Mouse (Mus musculus) frontal cortex, postnatal 10 days (tissue): Measurements from ENCODE around the gene Sox30.
"Not testable (repeated sequence)": the region's sequence is repeated elsewhere in the genome, so short reads cannot be mapped to it uniquely, and the experiment has no call there.

Experiments
- DNase-seq, 2 experiments: peaks; one replicate each; pipeline ENCODE4 v3.0.0; 2022; ENCODE audit warnings: low spot score in 2 of 2, mixed read lengths in 1 of 2

The Sox30 gene

DNA sequence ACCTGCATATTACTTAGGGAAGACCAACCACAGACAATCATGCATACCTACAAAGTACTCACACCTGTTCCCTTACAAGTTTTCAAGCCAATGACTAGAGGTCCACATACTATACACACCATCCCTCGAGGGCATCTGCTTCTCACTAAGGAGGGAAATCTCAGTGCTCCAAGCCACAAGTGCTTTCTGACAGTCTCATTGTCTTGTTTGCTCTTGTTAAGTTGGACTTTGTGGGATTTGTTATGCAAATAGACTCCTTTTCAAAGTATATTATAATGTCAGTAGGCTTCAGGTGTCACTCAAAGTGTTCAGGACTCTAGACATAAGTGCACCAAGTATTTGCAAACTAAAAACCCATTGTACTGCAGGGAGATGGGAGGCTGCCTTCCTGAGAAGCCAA is 40.1 kb downstream of the Sox30 start:
- DNase-seq = no peak

DNA sequence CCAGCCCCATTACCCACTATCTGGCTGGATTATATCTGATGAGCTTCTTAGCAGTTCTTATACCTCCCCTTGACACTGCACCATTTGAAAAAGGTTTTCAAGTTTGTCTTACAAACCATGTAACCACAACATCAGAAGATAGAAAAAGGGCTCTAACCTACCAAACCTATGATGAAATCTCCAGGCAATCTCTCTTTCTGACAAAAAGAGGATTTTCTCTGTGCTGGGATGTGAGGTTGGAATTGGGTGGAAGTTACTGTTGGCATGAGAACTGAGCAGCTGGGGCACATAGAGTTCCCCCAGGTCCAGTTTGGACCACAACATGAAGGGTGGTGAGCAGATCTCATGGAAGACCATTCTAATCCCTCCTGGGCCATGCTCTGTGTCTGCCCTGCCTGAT is 41.7 kb downstream of the Sox30 start:
- no peak for DNase-seq

DNA sequence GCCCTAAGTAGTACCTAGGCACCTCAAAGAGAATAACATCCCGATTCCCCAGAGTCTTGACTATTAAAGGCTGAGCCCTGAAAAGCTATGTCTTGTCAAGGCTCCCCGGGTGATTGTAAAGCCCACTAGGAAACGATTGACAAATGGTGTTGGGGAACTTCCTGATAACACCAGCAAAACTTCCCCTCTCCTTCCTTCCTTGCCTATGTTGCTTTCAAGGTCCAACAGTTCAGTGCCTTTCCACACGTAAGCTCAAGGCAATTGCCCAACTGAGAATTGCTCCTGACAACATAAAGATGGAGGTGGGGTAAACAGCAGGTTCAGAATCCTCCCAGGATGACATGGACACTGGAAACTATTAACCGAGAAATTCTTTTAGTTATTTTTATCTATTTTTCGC is 42.9 kb downstream of the Sox30 start:
- DNase-seq = no peak

DNA sequence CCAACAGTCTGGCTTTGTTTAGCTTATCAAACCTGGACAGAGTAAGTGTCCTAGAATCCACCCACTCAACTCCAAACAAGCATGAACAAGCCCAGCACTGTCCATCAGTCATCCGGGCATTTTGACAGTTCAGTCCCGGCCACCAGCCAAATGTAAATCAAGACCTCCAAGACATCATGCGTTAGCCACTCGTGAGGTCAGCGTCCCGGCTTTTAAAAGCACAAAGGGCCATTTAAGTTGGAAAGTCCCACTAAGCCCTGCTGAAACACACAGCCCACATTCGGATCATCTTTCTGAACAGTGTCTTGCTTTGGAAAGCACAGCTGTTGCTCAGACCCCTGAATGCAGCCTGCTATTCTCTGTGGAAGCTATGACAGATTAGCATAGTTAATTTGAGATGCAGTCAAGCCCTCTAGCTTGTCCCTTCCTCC is 45.9 kb downstream of the Sox30 start:
- no peak for DNase-seq

DNA sequence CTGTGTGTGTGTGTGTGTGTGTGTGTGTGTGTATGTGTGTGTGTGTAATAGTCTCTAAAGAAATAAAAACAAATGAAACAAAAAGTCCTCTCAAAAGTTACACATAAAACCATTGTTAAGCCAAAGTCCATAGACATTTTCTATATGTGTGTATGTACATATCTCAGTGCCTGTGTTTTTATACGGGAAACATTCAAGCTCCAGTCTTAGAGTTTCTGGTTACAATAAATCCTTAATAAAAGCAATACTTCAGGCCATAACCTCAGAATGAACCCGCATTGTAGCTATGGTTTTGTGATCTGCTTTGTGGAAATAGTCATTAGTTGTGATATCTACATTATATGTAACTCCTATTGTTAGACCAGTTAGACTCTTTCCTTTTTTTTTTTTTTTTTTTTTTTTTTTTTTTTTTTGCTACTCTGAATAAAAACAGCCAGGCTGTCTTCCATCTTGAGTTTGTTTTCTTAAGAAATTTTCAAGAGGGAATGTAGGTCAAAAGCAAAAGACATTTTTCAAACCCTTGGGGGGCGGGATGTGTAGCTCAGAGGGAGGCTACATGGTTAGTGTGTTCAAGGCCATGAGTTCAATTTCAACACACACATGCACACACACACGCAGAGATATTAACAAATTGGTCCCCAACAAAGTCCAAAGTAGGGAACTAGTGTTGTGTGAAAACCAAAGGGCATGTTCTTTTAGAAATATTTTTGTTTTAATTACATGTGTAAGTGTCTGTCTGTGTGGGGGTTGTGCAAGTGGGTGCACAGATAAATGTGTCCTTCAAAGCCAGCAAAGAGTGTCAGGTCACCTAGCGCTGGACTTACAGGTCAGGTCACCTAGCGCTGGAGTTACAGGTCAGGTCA is 48.1 kb downstream of the Sox30 start:
- DNase-seq = no peak

DNA sequence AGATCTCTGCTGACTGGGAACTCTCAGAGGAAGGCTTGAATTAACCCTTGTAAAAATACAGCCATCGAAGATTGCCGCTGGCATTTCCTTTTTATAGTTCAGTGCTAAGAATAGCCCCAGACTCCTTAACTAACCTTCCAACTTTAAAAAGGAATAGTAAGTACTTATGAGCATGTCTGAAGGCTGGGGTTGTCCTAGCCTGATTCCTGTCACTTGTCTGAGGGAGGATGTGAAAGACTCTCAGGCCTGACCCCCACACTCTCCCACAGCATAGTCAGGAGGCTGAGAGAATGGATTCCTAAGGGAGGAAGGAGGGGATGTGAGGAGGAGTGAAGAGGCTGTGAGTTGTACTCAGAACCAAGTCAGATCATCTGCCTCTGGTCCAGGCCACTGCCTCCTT is 49.4 kb downstream of the Sox30 start:
- DNase-seq = no peak

DNA sequence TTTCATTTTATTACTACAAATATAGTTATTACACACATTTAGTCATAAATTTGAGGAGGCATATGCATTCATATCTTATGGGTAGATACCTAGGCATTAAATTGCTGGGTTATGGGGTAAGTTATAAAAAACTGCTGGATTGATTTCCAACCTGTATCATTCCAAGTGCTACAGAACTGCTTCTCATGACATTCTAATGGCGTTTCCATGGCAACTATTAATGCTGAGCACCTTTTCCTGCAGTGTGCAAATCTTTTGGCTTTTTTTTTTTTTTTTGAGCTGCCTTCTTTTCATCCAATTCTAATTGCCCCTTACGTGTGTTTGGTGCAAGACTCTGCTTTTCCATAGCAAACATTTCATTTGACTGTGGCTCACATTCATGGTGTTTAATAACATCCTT is 49.9 kb downstream of the Sox30 start:
- no peak for DNase-seq

DNA sequence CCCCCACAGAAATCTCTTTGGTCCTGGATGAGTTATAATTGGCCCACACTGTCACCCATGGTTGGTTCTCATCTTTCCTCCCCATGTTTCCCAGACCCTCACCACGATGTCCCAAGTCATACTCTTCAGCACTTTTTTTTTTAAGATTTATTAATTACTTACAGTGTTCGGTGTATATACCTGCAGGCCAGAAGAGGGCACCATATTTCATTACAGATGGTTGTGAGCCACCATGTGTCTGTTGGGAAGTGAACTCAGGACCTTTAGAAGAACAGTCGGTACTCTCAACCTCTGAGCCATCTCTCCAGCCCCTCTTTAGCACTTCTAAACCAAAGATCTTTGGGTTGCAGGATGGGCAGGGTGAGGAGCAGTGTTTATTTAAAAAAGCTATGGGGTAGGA is 51.4 kb downstream of the Sox30 start:
- no peak for DNase-seq

DNA sequence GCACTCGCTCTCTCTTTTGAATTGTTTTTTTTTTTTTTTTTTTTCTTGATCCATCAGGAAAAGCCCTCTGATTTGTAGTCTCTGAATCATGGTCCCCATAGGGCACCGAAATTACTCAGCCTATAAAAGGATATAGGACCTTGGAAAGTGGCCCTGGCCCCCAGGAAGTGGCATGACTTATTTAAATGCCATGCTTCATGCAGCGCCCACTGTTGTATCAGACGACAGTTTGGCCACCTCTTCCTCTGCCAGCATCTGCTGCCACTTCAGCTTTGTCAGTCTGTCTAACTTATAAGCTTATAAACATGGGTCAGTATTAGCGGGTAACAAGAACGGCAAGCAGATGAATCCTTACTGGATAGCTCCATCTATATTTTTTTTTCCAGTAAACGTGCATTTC is 52.8 kb downstream of the Sox30 start:
- DNase-seq = no peak

DNA sequence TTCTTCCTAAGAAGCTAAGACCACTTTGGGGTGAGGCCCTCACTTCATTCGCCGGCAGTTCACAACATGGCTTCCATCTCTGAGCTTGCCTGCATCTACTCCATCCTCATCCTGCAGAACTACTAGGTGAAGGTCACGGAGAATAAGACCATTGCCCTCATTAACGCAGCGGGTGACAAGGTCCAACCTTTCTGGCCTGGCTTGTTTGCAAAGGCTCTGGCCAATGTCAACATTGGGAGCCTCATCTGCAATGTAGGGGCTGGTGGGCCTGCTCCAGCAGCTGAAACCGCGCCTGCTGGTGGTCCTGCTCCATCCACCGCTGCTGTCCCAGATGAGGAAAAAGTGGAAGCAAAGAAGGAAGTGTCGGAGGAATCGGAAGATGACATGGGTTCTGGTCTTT is 56.3 kb downstream of the Sox30 start:
- DNase-seq = no peak

DNA sequence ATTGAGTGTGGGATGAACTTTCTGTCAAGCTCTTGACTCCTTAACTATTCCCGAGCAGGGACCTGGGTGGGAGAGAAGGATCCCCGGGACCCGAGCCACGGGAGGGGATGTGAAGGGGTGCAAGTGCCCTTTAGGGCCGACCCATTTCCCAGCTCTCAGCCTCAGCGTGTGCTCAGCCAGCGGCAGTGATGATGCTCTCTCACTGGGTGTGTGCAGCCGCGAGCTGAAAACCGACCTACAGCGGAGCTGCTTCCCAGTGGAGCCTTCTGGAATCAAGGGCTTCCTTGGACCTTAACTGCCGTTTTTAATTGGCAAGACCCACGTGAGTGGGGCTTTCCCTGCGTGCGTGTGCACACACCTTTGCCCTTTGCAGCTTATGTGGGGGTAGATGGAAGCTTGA is 58.8 kb downstream of the Sox30 start:
- no peak for DNase-seq

DNA sequence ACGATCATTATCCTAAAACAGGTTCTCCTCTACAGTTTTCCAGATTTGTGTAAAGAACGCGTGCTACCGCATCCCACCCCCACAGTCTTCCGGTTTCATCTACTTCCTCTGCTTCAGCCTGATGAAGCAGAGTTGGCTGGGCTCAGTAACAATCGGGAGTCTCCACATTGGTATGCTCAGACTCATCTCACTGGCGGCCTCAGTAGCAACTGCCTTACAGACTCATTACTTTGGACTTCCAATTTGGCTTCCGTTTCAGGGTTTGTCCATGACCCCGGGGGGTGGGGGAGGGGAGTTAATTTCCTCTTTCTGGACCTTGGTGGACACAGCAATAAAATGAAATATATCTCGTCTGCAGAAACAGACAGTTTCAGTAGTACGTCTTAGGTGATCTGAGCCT is 59.2 kb downstream of the Sox30 start:
- DNase-seq = no peak

DNA sequence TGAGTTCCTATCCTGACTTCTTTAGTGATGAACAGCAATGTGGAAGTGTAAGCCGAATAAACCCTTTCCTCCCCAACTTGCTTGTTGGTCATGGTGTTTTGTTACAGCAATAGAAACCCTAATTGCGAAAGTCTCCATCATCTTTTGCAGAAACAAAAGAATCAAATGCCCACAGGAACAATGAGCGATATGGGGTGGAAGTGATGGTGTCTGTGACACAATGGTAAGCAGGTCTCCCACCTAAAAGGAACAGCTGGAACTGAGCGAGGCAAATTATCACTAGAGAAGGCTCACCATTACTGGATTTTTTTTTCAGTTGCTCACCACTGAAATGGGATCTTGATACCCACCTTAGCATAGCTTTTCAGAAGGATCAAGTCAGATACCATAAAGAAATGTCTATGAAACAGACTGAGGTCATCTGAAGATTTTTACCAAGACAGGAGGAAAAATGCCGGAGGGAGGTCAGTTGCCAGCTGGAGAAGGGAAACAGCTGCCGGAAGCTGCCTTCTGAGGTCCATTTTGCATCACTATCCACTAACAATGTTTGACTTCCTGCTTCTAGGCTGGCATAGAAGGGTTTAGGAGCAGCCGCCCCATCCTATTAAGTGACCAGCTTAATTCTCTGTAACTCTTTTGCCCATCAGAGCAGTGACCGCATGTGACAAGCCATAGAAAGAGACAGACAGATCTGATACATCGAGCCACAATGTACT is 60.9 kb downstream of the Sox30 start:
- DNase-seq = no peak

DNA sequence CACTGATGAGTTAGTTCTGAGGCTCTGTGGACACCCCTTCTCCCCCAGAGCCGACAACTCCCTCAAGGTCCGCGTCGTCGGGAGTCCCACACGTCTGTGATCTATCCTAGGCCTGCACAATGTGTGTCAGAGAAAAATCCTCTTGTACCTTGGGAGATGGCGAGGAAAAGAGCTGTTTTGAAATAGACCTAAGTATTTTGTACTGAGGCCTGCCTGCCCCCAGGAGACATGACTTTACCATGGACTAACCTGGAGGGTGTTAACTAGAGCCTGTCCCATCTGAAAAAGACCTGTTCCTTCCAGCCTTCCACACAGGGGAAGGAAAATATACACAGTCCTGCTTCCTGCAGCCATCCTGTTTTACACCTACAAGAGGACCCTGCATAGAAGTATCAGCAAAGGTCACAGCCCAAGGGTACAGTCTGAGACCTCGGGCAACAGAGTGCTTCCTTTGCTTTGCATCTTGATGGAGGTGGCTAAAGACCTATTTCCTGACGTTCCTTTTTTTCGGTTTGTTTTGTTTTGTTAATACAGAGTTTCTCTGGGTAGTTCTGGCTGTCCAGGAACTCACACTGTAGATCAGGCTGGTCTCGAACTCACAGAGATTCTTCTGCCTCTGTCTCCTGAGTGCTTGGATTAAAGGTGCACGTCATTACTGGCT is 61.6 kb downstream of the Sox30 start:
- DNase-seq = no peak

DNA sequence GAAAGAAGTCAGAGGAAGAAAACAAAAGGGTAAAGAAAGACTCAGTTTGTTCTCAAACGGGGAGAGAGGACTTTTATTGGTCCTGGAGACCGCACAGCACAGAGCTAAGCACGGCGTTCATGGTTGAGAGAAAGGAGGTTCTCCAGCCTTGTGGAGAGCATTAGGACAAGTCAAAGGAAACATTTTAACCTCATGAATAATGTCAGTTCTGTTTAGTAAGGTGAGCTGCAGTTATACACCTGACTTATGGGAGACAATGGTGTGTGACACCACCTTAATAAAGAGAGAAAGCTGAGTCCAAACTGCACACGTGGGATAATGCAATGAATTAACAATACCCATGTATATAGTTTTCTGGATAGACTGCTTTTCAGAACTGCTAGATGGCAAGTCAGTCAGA is 64.7 kb downstream of the Sox30 start:
- DNase-seq = no peak

DNA sequence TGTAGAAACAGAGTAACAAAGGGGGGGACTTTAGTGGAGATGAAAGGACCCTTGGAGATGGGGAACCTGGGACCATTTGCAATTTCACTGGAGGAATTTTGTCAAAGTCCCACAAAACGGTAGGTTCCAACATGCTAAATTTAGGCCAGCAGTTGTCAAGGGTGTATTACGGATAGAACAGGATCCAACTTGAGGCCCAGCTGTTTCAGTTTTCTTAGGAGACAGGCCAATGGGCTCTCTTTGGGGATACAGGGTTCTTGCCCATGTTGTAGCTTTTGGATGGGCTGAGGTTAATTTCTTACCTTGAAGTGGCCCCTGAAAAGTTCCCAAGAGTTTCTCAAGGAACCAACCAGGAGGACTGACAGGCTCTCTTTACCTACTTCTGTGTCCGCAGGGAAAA is 67.2 kb downstream of the Sox30 start:
- no peak for DNase-seq

DNA sequence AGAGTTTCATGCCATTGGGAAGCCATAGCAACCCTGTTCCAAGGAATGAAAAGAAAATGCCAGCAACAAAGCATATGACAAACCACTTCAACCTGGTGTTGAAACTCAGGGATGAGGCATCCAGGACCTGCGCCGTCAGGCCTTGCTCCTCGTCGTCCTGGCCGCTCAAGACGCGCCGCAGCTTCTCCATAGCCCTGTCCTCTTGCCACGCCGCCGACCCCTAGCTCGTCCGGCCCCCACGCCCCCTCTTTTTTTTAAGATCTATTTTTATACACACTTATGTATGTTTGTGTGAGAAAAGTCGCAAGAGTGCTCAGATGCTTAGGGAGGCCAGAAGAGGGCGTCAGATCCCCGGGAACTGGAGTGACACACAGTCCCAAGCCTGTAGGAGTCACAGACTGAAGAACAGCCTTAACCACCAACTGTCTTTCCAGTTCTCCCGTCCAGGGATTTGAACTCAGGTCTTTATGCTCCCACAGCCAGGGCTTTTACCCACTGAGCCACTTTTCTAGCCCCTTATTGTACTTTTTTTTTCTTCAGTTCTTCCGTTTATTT is 72.1 kb downstream of the Sox30 start, which contains the start of gene Gm12166:
Gm12166 (minus strand) TSS at position 217 of the 555 bp plus-strand sequence.
- DNase-seq = not testable (repeated sequence)

DNA sequence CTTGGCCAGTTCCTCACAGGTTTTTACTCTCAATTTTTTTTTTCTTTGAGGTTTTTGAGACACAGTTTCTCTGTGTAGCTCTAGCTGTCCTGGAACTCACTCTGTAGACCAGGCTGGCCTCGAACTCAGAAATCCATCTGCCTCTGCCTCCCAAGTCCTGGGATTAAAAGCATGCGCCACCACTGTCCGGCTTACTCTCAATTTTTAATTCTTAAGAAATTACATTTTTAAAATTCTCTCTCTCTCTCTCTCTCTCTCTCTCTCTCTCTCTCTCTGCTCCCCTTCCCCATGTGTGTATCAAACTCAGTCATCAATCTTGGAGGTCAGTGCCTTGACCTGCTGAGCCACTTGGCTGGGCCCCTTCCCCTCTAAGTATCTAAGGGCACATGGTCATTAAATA is 73.3 kb downstream of the Sox30 start:
- not testable (repeated sequence) for DNase-seq

DNA sequence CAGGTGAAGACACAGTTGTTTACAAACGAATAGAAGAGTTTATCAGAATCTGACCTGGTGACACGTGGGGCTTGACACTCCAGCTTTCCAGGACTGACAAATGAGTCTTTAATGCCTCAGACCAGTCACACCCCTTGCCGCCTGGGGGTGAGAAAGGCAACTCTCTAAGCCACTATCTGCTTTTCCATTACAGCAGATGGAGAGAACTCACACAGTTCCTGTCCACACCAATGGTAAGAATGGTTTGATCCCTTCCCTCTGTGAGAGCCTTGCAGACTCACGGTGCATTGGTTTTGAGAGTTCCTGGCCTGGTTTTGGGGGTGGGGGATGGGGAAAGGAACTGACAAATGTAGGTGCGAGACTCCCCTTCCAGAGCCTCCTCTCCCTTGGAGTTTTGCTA is 74.2 kb downstream of the Sox30 start:
- DNase-seq = no peak

DNA sequence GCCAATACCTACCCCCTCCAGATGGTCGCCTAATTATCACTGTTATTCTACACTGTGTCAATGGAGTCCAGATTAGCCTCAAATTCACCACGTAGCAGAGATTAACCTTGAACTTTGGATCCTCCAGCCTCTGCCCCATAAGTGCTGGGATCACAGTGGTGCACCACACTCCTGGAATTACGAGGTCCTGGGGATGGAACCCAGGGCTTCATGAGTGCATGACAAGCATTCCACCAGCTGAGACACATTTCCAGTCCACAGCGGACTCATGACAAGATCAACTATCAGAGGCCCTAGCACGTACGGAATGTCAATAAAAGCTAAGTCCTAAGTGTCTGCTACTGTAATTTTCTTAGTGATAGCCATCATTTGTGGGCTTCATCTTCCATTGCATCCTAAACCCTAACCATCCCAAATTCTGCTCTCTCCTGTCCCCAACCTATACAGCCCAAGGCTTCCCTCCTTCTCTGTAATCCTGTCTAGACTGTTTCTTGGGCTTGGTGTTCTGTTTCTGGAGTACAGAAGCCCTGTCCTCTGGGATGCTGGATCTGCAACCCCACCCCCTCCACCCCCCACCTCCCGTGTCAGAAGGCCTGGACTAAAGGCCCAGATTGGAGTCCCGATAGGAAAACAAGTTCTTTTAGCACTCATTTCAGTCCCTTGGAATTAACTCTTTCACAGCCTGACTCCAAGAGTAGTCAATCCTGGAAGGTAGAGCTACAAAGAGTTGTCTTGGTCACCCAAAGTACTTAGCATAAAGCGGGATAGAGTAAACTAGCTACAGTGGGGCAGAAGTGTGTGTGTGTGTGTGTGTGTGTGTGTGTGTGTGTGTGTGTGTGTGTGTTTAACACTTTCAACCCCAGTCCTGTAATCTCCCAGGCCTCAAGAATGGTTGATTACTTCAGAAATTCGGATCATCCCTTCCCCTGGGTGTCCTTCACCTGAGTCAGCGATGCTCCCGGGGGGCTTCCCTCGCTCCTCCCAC is 75.1 kb downstream of the Sox30 start:
- no peak for DNase-seq
